Mouse (Mus musculus) kidney, adult 18-20 months (tissue): ENCODE data around the gene Hmox1.

Source experiments
- DNase-seq: peaks from one replicate; pipeline ENCODE4 v3.0.0; 2021

Hmox1 gene

GRCm38 (mm10) chr8:75093399-75094156 is at the start of gene Hmox1:
TSS of gene Hmox1 (plus strand) at chr8:75093621.
- DNase-seq = peak; percentile 95

DNA sequence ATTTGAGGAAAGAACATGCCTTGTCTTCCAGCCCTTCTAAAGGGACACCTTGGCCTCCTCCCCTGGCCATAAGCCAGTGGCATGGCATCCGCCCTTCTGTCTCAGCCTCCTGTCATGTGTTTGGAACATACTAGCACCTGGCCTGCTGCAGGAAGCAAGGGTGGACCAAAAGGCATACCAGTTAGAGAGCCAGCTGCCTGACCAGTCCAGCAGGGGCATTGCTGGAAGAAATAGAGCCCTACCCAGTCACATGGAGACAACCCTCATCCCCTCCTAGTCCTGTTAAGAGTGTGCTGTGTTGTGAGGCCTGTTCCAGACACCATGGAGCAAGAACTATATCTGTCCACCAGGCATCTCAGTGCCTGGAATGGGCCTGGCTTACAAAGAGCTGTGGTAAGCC is 47.1 kb upstream of the Hmox1 start:
- DNase-seq = no peak

DNA sequence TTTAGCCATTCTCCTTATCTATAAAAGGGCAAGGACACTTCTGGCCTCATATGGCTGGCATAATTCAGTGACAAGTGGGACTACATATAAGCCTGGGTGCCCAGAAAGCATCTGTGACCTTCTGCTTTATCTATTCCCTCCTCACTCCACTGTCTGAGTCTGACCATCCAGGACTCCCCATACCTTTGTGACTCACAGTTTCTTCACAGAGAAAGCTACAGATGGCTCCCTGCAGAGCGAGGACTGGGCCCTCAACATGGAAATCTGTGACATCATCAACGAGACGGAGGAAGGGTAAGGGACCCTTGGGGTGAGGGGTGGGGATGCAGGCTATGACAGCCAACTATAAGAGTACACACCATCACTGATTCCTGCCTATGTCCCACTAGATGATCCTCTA is 45.6 kb upstream of the Hmox1 start:
- DNase-seq = no peak

- DNase-seq = no peak
Measured at GRCm38 (mm10) chr8:75053342-75053741, 40.1 kb upstream of the Hmox1 start.

DNA sequence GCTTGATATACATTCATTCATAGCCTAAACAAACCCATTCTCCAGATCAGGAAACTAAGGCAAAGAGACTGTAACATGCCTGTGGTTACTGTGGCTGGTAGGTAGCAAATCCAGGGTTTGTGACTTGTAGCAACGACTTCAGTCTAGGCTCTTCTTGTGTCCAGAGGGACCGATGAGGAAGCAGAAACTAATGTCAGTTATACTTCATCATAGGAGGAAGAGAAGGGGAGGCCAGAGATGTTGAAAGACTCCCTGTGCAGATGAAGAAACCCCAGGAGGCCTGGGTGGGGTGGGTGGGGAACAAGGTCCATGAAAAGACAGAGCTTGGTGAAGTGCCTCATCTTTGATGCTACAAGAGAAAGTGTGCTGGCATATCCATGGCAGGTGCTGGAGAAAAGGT is 37.7 kb upstream of the Hmox1 start:
- no peak for DNase-seq

GRCm38 (mm10) chr8:75060022-75060421 is 33.4 kb upstream of the Hmox1 start:
- no peak for DNase-seq

DNA sequence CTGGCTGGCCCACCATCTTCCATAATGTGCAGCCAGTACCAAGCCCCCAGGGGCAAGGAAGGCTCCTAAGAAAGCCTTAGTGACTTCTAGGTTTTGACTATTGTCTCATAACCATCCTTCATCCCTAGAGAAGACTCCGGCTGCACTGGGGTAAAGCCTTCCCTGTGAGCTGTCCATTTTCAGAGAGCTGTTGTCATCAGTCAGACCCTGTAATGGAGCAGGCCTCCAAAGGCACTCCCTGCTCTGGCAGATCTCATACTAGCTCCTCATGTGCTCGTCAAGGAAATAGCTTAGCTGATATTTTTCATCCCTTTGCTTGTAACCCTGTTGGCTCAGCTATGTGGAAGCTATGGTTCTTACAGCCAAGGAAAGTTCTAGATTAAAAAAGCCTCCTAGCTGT is 32.6 kb upstream of the Hmox1 start:
- DNase-seq = no peak

GRCm38 (mm10) chr8:75063290-75063689 is 30.1 kb upstream of the Hmox1 start:
- DNase-seq = no peak

- no peak for DNase-seq
Measured at GRCm38 (mm10) chr8:75064790-75065189, 28.6 kb upstream of the Hmox1 start.

DNA sequence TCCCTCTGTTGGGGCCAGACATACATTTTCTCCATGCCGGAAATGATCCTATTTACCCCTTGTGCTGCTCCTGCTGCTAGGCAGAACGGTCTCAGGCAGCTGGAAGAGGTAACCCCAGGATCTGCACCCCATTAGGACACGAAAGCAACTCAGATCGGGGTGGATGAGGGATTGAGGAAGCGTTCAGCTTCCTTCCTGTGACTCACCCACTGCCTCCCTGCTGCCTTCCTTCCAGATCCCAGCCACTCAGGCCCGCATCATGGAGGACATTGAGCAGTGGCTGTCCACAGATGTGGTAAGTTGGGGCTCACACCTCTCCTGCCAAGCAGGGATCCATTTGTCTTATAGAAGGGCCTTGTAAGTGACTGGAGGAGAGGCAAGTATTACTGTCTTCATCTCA is 26.1 kb upstream of the Hmox1 start:
- DNase-seq = no peak

- no peak for DNase-seq
Measured at GRCm38 (mm10) chr8:75070297-75070696, 23.1 kb upstream of the Hmox1 start.

GRCm38 (mm10) chr8:75071627-75072346 is 21.6 kb upstream of the Hmox1 start:
- peak; percentile 87 for DNase-seq

DNA sequence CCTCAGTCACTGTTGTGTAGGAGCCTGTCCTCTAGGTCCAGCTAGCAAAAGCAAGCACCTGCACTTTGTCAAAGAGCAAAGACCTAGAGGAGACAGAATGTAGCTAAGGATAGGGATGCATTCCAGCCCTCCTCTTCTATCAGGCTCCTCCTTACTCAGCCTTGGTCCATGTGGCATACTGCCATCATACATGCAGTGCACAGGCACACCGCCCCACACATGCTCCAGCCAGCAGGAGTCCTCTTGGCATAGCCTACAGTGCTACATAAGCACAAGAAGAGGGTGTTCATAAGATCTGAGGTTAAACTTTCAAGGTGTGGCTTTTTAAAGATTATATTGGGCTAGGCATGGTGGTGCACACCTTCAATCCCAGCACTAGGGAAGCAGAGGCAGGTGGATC is 18.5 kb upstream of the Hmox1 start:
- no peak for DNase-seq

DNA sequence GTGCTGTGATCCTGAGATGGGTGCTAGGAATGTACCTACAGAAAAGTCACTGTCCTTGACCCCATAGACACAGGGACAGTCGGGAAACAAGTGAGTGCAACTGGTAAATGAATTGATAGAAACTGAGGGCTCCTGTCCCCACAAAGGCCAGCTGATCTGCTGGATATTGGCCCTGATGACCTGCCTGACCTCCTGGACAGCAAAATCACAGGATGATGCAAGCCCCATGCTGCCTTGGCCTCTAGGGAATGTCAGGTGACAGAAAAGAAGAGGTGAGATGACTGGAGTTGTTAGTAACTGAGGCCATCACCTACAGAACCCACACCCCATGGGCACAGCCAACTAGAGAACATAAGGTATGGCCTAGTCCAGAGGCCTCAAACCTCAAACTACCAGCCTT is 15.2 kb upstream of the Hmox1 start:
- no peak for DNase-seq

GRCm38 (mm10) chr8:75078851-75079250 is 14.6 kb upstream of the Hmox1 start:
- DNase-seq = no peak

DNA sequence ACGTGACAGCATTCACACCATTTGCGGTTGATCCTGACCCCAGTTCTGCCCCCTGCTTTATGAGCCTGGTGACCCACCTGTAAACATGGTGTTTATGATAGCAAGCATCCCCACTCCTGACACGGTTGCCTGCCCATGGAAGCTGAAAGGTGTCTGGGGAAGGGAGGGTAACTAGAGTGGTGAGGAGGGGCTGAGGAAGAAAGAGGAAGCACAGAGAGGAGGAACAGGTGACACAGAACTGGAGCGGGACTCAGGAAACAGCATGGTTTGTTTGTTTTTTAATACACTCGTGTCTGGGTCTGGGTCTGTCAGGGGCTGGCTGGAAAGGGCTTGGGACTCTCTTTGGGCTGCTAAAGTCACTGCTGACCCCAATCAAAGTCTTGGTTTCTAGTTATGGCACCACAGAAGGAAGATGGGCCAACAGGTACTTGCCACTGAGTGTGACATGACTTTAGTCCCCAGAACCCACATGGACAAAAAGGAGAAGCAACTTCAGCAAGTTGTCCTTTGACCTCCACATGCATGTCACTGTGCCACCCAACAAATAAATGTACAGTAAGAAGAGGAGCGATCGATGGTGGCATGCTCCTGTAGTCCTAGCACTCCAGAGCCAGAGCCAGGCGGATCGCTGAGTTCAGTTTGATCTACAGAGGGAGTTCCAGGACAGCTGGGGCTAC is 11.9 kb upstream of the Hmox1 start:
- DNase-seq = no peak

GRCm38 (mm10) chr8:75082181-75082805 is 11.1 kb upstream of the Hmox1 start:
- no peak for DNase-seq

- peak; percentile 93 for DNase-seq
Measured at GRCm38 (mm10) chr8:75083846-75084245, 9.6 kb upstream of the Hmox1 start.

GRCm38 (mm10) chr8:75084382-75085064 is 8.9 kb upstream of the Hmox1 start:
- DNase-seq = no peak

DNA sequence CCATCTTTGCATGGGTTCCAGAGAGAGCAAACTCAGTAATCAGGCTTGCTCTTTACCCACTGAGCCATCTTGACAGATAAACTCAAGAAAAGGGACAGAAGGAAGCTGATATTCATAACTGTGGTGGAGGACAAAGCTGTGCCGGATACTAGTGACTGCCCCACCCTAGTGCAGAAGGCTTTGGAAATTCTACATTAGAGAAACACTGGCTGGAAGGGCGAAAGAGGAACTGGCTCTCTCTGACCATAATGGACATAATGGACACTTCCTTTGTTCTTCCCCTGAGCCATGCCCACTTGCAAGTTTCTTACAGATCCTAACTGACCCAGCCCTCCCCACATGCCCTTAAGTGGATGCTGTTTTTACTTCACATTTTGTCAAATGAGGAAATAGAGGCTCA is 7.4 kb upstream of the Hmox1 start:
- DNase-seq = no peak

DNA sequence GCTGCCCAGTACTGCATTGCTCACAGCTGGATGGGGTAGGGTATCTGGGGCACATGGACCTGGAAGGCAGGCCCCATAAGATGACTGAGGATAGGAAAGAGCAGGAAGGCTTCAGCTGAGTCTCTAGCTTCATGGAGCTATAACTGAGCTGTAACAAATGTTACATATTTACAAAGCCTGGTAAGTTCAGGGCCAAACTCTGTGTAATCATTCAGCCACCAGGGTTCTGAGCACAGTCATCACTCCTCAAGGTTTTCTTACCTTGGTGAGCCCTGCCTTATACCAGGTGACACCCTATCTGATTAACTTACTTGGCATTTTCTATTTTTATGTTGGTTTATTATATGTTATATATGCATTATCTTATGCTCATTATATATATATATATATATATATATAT is 6.3 kb upstream of the Hmox1 start:
- DNase-seq = no peak

DNA sequence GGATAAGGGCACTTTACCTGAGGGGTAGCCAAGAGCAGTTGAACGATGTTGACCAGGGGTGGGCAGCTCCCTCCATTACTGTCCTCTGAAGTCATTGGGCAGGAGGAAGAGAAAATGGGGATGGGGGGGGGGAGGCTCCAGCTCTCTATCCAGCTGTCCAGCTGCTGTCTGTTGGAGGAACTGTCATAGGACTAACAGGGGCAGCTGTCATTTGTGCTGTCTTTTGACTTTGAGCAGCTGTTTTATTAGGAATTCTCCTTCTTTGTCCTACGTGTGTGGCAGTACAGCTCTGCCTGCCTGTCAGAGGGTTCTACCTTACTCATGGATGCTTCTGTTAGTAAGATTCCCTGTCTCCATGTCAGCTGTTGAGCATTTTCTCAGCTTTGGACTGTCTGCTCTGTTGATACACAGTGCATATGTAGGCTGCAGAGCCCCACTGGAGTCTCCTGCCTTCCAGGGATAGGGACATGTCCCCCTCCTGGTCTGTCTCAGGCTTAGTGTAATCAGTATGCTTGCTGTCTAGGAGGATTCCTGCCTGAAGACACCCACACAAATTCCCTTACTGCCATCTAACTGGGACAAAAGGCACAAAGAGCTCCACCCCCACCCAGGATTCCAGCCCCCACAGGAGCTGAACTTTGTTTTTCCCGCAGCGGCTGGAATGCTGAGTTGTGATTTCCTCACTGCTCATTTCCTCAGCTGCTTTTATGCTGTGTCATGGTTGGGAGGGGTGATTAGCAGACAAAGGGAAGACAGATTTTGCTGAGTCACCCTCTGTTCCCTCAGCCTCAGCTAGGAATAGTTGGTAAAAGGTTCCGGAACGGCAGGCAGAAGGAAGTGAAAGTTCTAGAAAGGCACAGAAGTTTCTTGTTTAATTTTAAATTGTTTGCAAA is 4.2 kb upstream of the Hmox1 start:
- peak; percentile 76 for DNase-seq
